Comparison of ENCODE assay signal across 18 mouse cellular contexts in genomic region chr7:113571121-113571520, GRCm38 (mm10).
"Had no signal": no experiment of that assay in that cellular context is flagged by ENCODE, and none has a peak within 500 bp of the region (broad histone marks: within the 10 kb centered on the region; RNA-seq: fewer than 3 reads in every experiment).

No protein-coding gene starts in this region.

- DNase-seq: kidney, postnatal 10 days; kidney, postnatal 36 days; layer of hippocampus, postnatal 36 days; liver, embryonic 13.5 days; lung, adult 2 months; retina, postnatal 1 day; right cerebral cortex, postnatal 25 days; spleen, adult 18-20 months; thymus, postnatal 25 days had no signal

- H3K9me3 ChIP-seq: liver, embryonic 13.5 days; megakaryocyte, embryonic 14.5 days; midbrain, embryonic 10.5 days; midbrain, embryonic 13.5 days; neural tube, embryonic 13.5 days; stomach, embryonic 15.5 days had no signal

- ATAC-seq: lung, postnatal 0 days; midbrain, embryonic 13.5 days; midbrain, embryonic 16.5 days had no signal

- H3K4me3 ChIP-seq: left cerebral cortex, adult 2 months; liver, embryonic 13.5 days; megakaryocyte, embryonic 14.5 days; midbrain, embryonic 10.5 days; midbrain, embryonic 13.5 days; myocyte; neural tube, embryonic 13.5 days; stomach, embryonic 15.5 days had no signal

- H3K4me2 ChIP-seq: liver, embryonic 13.5 days; midbrain, embryonic 13.5 days; neural tube, embryonic 13.5 days; stomach, embryonic 15.5 days had no signal

- H3K27ac ChIP-seq: left cerebral cortex, adult 2 months; liver, embryonic 13.5 days; midbrain, embryonic 10.5 days; midbrain, embryonic 13.5 days; neural tube, embryonic 13.5 days; stomach, embryonic 15.5 days had no signal

- H3K27me3 ChIP-seq: liver, embryonic 13.5 days; megakaryocyte, embryonic 14.5 days; midbrain, embryonic 13.5 days; neural tube, embryonic 13.5 days; stomach, embryonic 15.5 days had no signal

- H3K9ac ChIP-seq: liver, embryonic 13.5 days; midbrain, embryonic 13.5 days; neural tube, embryonic 13.5 days; stomach, embryonic 15.5 days had no signal

- H3K4me1 ChIP-seq: liver, embryonic 13.5 days; megakaryocyte, embryonic 14.5 days; midbrain, embryonic 10.5 days; midbrain, embryonic 13.5 days; neural tube, embryonic 13.5 days; stomach, embryonic 15.5 days had no signal

- H3K36me3 ChIP-seq: stomach, embryonic 15.5 days had no signal
